Mouse (Mus musculus): ENCODE results near the gene Zfp423.

DNA sequence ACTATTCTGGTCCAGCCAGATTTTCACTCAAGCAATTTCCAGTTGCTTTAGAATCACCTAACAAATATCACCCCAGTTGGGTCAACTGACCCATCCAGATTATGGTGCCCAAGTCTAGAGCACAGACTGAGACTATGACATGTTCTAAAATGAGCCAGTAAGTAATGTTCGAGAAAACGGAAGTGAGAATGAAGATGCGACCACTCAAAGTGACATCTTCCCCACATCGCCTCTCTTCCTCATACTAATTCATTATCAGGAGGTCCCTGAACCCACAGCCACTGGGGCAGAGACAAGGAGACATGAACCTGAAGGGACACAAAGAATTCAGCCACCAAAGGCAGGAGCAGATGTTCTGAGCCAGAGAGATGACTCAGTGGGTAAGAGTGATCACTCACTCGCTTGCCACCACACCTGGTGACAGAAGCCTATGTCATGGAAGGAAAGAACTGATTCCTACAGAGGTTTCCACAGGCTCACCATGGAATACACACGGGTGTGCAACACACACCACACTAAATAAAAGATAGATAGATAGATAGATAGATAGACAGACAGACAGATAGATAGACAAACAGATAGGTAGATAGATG lies 24.2 kb downstream of the Zfp423 start:
- TF ChIP-seq CTCF (IDR thresholded peaks at IDR 0.05; ENCODE audit: low read depth) (no peak), EP300 (IDR thresholded peaks at IDR 0.05; ENCODE audit: low read depth) (no peak)

Measured in heart, postnatal 0 days (tissue).